Mouse (Mus musculus): Measurements from ENCODE around the gene Fem1a. TPM values are rescaled to one million over a fixed set of nuclear protein-coding genes. Genes with fewer than 3 reads are reported as not detected.

Fem1a gene
- 8.8 and 10.3 TPM in 2 replicates for polyA plus RNA-seq (2012; ENCODE audit: insufficient read depth, insufficient read length, missing spikeins)

DNA sequence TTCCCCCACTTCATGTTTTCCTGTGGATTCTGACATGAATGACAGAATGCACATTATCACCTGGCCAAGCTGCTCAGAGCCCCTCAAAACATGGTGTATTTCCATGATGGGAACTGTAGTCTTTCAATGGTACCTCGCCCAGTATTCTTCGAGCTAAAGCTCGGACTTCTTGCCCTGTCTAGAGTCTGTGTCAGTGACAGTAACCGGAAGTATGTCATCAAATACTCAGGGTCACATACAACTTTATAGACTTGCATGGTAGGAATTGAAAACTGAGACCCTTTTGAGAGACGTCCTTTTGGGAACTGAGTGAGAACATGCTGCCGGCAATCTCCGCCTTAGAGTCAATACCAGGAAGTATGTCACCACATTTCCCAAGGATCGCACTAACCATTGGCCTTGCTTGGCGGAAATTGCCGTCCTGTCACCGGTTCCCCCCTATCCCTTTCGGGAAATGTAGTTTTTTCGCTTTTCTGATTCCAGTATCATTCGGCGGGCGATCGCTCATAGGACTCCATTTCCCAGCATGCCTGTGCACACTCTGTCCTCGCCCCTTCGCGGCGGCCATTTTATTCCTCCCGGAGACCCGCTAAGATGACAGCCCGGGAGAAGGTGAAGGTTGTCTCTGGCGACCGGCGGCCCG, at the start of gene Fem1a:
Fem1a (plus strand) TSS at position 572 of the 643 bp plus-strand sequence.
- peak within 1 kb of the TSS; percentile 79 for H3K4me3 ChIP-seq (ENCODE audit: insufficient read depth, low read length)
- TF ChIP-seq POLR2A (IDR thresholded peaks at IDR 0.05; ENCODE audit: borderline replicate concordance, low read depth, low read length) (no peak), CTCF (IDR thresholded peaks at IDR 0.05; ENCODE audit: low read depth, low read length) (no peak)
- peaks cover 27% of the 10 kb centered on the region for H3K4me1 ChIP-seq (ENCODE audit: control insufficient read depth, insufficient read depth, low read length)
- H3K27ac ChIP-seq (ENCODE audit: insufficient read depth, low read depth, low read length): peak within 1 kb of the TSS; percentile 90

DNA sequence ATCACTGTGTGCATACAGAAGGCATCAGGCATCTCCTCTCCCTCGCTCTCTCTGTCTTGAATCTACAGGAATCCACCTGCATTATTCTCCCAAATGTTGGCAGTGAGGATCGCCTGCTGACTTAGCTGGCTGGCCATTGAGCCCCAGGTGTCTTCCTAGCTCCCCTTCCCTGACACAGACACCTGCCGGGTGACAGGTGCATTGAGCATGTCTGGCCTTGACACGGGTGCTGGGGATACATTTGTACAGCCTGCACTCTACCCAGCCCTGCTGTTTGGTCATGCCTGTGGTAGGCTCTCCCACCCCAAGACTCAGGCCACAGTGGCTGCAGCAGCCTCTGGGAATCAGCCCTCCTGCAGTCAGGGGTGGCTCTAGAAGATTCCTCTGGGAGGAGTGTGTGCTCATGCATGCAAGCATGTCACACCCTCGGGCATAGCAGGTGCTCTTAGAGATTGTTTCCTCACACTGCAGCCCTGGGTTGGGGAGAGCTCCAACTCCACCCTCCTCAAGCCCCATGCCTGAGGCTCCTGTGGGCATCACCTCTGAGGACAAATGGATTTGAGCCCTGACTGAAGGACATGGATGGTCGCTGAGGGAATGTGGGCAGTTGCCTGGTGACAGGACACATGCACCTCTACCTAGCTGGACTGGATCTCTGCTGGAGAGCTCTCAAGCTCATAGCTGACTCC, 49.5 kb upstream of the Fem1a start:
- Histone ChIP-seq H3K27ac (ENCODE audit: insufficient read depth, low read depth, low read length) (no peak overlapping the region), H3K4me1 (ENCODE audit: control insufficient read depth, insufficient read depth, low read length) (peaks cover 11% of the 10 kb centered on the region), H3K4me3 (ENCODE audit: insufficient read depth, low read length) (no peak overlapping the region)
- no peak for TF ChIP-seq CTCF (IDR thresholded peaks at IDR 0.05; ENCODE audit: low read depth, low read length)
- no peak for TF ChIP-seq POLR2A (IDR thresholded peaks at IDR 0.05; ENCODE audit: borderline replicate concordance, low read depth, low read length)

DNA sequence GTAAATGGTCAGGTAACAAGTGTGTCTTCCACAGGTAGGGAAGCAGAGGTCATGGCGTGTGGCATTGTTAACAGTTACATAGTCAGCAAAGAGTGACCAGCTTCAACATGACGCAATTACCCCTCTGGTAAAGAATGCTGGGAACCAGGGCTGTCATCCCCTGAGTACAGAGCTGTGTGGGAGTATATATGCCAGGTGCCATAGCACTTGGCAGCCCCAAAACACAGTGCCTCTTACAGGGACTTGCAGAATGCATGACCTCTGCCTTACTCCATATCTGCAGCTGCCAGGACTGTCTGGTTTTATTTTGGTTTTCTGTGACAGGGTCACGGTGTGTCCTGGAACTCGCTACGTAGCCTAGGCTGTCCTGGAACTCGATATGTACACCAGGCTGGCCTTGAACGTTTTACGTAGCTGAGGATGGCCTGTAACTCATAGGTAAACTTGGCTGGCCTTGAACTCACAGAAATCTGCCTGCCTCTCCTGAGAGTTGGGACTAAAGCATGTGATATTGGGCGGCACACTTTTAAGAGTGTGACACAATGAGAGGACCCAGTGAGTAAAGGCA, 48.6 kb upstream of the Fem1a start:
- Histone ChIP-seq H3K27ac (ENCODE audit: insufficient read depth, low read depth, low read length) (no peak overlapping the region), H3K4me1 (ENCODE audit: control insufficient read depth, insufficient read depth, low read length) (peaks cover 11% of the 10 kb centered on the region), H3K4me3 (ENCODE audit: insufficient read depth, low read length) (no peak overlapping the region)
- no peak for TF ChIP-seq CTCF (IDR thresholded peaks at IDR 0.05; ENCODE audit: low read depth, low read length)
- no peak for TF ChIP-seq POLR2A (IDR thresholded peaks at IDR 0.05; ENCODE audit: borderline replicate concordance, low read depth, low read length)

DNA sequence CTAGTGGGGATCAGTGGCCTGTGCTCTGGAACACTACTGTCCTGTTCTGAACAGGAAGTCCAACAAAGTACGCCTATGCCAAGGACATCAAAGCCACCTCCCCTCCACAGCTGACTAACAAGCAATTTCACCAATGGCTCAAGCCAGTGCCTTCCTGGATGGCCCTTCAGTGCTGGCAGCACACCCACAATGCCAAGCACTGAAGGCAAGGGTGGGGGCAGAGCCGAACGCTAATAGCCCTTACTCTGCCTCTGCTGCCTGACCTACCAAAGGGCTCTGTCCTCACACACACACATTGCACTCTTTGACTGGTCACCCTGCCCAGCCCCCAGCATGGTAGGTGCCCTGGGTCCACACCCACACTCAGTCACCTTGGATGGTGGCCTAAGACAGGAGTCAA, 47.8 kb upstream of the Fem1a start:
- TF ChIP-seq CTCF (IDR thresholded peaks at IDR 0.05; ENCODE audit: low read depth, low read length) (no peak), POLR2A (IDR thresholded peaks at IDR 0.05; ENCODE audit: borderline replicate concordance, low read depth, low read length) (no peak)
- H3K4me3 ChIP-seq (ENCODE audit: insufficient read depth, low read length): no peak overlapping the region
- H3K27ac ChIP-seq (ENCODE audit: insufficient read depth, low read depth, low read length): no peak overlapping the region
- H3K4me1 ChIP-seq (ENCODE audit: control insufficient read depth, insufficient read depth, low read length): peaks cover 11% of the 10 kb centered on the region

DNA sequence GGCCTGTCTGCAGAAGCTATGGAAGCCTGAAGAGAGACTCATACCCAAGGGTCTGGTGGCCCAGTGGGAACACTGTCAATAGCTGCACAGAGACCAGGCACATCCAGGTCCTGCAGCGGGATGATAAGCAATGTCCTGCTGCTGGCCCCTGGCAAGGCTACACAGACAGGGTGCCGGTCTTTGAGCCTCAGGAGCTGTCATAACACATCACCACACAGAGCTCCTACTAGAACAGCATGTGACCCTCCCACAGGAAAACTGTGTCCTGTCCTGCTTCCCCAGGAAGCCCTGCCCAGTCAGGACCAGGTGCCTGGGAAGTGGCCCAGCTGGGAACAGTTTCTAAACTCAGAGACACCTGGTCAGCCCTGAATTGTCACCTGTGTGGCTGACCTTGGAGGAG, 45.5 kb upstream of the Fem1a start:
- H3K4me1 ChIP-seq (ENCODE audit: control insufficient read depth, insufficient read depth, low read length): peaks cover 11% of the 10 kb centered on the region
- no peak for TF ChIP-seq POLR2A (IDR thresholded peaks at IDR 0.05; ENCODE audit: borderline replicate concordance, low read depth, low read length)
- TF ChIP-seq CTCF (IDR thresholded peaks at IDR 0.05; ENCODE audit: low read depth, low read length): no peak

DNA sequence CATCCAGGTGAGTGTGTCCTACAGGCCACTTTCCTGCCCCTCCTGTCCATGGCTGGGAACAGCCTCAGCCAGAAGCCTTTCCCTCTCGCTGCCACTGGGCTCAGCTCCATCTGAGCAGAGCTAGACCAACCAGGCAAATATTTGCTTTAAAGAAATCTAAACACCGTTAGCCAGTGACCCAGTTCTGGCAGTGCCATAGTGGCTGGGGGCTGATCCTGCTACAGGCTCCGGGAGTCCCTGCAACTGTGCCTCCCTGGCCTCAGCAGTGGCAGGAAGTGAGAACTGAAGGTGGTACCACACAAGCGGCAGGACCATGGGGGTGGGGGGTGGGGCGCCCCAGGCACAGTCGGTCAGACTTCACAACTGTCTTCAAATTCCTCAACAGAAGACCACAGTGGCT, 43.9 kb upstream of the Fem1a start:
- peaks cover 22% of the 10 kb centered on the region for H3K4me1 ChIP-seq (ENCODE audit: control insufficient read depth, insufficient read depth, low read length)
- H3K27ac ChIP-seq (ENCODE audit: insufficient read depth, low read depth, low read length): no peak overlapping the region
- TF ChIP-seq CTCF (IDR thresholded peaks at IDR 0.05; ENCODE audit: low read depth, low read length): no peak
- no peak for TF ChIP-seq POLR2A (IDR thresholded peaks at IDR 0.05; ENCODE audit: borderline replicate concordance, low read depth, low read length)

More for the DNA sequence above, 45.5 kb upstream of the Fem1a start:
- Histone ChIP-seq H3K27ac (ENCODE audit: insufficient read depth, low read depth, low read length) (no peak overlapping the region), H3K4me3 (ENCODE audit: insufficient read depth, low read length) (no peak overlapping the region)

DNA sequence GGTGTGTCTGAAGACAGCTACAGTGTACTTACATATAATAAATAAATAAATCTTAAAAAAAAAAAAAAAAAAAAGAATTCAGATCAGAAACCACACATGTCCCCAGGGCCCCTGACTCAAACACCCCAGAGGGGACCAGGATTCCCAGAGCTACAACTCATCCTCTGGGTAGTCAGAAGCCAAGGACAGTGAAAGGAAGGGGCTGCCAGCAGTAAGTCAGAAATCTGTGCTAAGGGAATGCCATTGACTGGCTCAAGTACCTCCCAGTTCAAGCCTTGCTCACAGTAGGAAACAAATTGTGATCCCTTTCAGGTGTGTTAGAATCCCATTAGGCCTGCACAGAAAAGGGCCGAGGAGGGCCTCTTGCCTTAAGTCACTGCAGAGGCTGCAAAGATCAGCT, 42.4 kb upstream of the Fem1a start:
- H3K4me1 ChIP-seq (ENCODE audit: control insufficient read depth, insufficient read depth, low read length): peaks cover 24% of the 10 kb centered on the region
- no peak for TF ChIP-seq CTCF (IDR thresholded peaks at IDR 0.05; ENCODE audit: low read depth, low read length)
- no peak overlapping the region for H3K4me3 ChIP-seq (ENCODE audit: insufficient read depth, low read length)
- H3K27ac ChIP-seq (ENCODE audit: insufficient read depth, low read depth, low read length): no peak overlapping the region

More for the DNA sequence above, 43.9 kb upstream of the Fem1a start:
- no peak overlapping the region for H3K4me3 ChIP-seq (ENCODE audit: insufficient read depth, low read length)

DNA sequence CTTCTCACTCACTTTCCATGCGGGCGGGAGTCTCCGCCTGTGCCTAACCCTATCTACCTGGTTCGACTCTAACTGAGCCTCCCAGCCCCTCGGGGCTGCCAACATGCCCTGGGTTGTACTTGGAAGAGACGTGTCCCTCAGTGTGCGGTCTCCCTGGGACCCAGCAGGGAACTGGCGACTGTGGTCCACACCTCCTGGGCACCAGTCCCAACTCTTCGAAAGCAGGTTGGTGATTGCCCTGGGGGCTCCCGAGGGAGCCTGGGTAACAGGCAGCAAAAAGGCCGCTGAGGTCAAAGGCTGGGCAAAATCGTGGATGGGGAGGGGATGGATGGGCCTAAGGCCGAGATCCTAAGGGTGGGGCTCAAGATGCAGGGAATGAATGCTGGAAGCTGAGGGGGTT, 38.9 kb upstream of the Fem1a start:
- no peak overlapping the region for H3K27ac ChIP-seq (ENCODE audit: insufficient read depth, low read depth, low read length)
- no peak for TF ChIP-seq CTCF (IDR thresholded peaks at IDR 0.05; ENCODE audit: low read depth, low read length)
- no peak for TF ChIP-seq POLR2A (IDR thresholded peaks at IDR 0.05; ENCODE audit: borderline replicate concordance, low read depth, low read length)
- peaks cover 20% of the 10 kb centered on the region for H3K4me1 ChIP-seq (ENCODE audit: control insufficient read depth, insufficient read depth, low read length)
- H3K4me3 ChIP-seq (ENCODE audit: insufficient read depth, low read length): peak overlapping the region; percentile 91

DNA sequence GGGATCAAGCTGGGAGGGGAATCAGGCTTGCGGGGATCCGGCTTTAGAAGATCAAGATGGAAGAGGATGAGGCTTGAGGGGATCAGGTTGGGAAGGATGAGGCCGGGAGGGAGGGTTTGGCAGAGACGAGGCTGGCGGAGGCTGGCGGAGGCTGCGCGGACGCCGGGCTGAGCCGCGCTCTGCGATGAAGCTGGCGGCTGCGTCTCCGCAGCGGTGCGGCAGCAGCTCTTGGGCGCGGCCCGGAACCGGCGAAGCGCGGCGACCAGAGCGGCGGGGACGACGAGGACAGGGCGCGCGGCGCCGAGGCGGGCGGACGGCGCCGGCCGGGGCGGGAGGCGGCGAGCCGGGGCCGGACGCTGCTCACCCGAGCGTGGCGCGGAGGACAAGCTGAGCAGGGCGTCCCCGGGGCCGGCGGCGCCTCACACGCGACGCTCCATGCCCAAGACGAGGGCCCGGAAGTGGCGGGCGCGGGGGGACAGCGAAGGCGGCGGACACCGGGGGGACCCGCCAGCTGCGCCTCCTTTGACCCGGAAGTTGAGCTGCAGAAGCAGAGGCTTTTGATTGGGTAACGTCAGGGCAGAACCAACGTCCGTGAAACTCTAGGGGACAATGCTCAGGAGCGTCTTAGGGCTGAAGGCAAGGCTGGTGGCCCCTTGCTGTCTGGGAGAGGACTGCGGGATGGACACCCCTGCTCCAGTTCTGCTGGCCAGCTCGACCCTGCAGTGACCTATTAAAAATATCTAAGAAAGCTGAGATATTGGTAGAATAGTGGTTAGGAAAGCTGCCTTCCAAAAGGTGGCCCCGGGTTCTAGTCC, 38.0 kb upstream of the Fem1a start, which contains the start of gene Dpp9:
Dpp9 (minus strand) TSS at position 529 of the 815 bp plus-strand sequence.
- Histone ChIP-seq H3K27ac (ENCODE audit: insufficient read depth, low read depth, low read length) (peak within 1 kb of the TSS; percentile 93), H3K4me1 (ENCODE audit: control insufficient read depth, insufficient read depth, low read length) (peaks cover 20% of the 10 kb centered on the region), H3K4me3 (ENCODE audit: insufficient read depth, low read length) (peak within 1 kb of the TSS; percentile 91)
- TF ChIP-seq POLR2A (IDR thresholded peaks at IDR 0.05; ENCODE audit: borderline replicate concordance, low read depth, low read length) (no peak), CTCF (IDR thresholded peaks at IDR 0.05; ENCODE audit: low read depth, low read length) (no peak)
